9 mouse cellular contexts compared by ENCODE assay signal in genomic region chr19:57724920-57725319, GRCm38 (mm10).
DNase-seq lines count a peak whose midpoint lies in the region; ATAC-seq and TF ChIP-seq lines count a peak whose summit lies in the region.
"Had no signal": no experiment of that assay in that cellular context is flagged by ENCODE, and none has a peak within 500 bp of the region (broad histone marks: within the 10 kb centered on the region; RNA-seq: fewer than 3 reads in every experiment).

No protein-coding gene starts in this region.

- no peak for TF ChIP-seq POLR2A in brain, embryonic 14.5 days (IDR thresholded peaks at IDR 0.05; ENCODE audit: borderline replicate concordance, extremely low read depth, insufficient read depth, insufficient read length, poor library complexity, severe bottlenecking)

- no peaks in the 10 kb centered on the region for H3K27me3 ChIP-seq in intestine, embryonic 14.5 days (replicated peaks; ENCODE audit: control insufficient read depth, insufficient read depth, low read length)
- H3K27me3 ChIP-seq in intestine, embryonic 15.5 days (replicated peaks) = no peaks in the 10 kb centered on the region

- peak; percentile 55 for DNase-seq in intestine, embryonic 14.5 days (ENCODE audit: low spot score)
- DNase-seq in ES-CJ7 (ENCODE audit: low read depth, low spot score) = peak; percentile 73
- DNase-seq in brain, embryonic 14.5 days (ENCODE audit: low read depth) = no peak
- DNase-seq in kidney, adult 9 months = peak; percentile 66
- peak; percentile 31 to 77 for DNase-seq in thymus, postnatal 10 days (ENCODE audit: low spot score in 2 of 2)
- no peak for DNase-seq in yolk sac, embryonic 10.5 days (ENCODE audit: low spot score)

- 88% methylated on average over 6 of the region's 6 CpGs for WGBS in intestine, embryonic 14.5 days
- 84% methylated on average over 6 of the region's 6 CpGs for WGBS in intestine, embryonic 15.5 days

- H3K4me1 ChIP-seq in intestine, embryonic 14.5 days (replicated peaks; ENCODE audit: control insufficient read depth, insufficient read depth, low read length) = no peaks in the 10 kb centered on the region
- no peaks in the 10 kb centered on the region for H3K4me1 ChIP-seq in intestine, embryonic 15.5 days (replicated peaks)

- H3K4me3 ChIP-seq in intestine, embryonic 14.5 days (ENCODE audit: low read depth, low read length) = no peak overlapping the region
- H3K4me3 ChIP-seq in intestine, embryonic 15.5 days (replicated peaks) = no peak overlapping the region

- peaks cover 6% of the 10 kb centered on the region; the same call in 1 of the 2 replicates for H3K36me3 ChIP-seq in intestine, embryonic 14.5 days (ENCODE audit: control insufficient read depth, insufficient read depth, low read length)
- no peaks in the 10 kb centered on the region for H3K36me3 ChIP-seq in intestine, embryonic 15.5 days

- no peak overlapping the region for H3K9ac ChIP-seq in intestine, embryonic 14.5 days (ENCODE audit: low read length)
- H3K9ac ChIP-seq in intestine, embryonic 15.5 days = no peak overlapping the region

- H3K4me2 ChIP-seq in intestine, embryonic 14.5 days (ENCODE audit: low read length) = no peak overlapping the region
- no peak overlapping the region for H3K4me2 ChIP-seq in intestine, embryonic 15.5 days (replicated peaks)

- no peak for ATAC-seq in intestine, embryonic 14.5 days (replicated peaks; ENCODE audit: low FRiP score, low TSS enrichment, low read depth)
- ATAC-seq in intestine, embryonic 15.5 days = no peak
- ATAC-seq in megakaryocyte-erythroid progenitor cell, adult 5-6 weeks (replicated peaks; ENCODE audit: low FRiP score, low TSS enrichment, poor library complexity, severe bottlenecking) = peak; percentile 98

- peak; percentile 38; the same call in 1 of the 2 replicates for TF ChIP-seq CTCF in brain, embryonic 14.5 days (IDR thresholded peaks at IDR 0.05; ENCODE audit: borderline replicate concordance, extremely low read depth, insufficient read depth, insufficient read length)

- no peak overlapping the region for H3K27ac ChIP-seq in intestine, embryonic 14.5 days (ENCODE audit: low read depth)
- H3K27ac ChIP-seq in intestine, embryonic 15.5 days = no peak overlapping the region
- H3K27ac ChIP-seq: macrophage had no signal

- H3K9me3 ChIP-seq in intestine, embryonic 14.5 days (ENCODE audit: control insufficient read depth, low read length) = no peaks in the 10 kb centered on the region
- no peaks in the 10 kb centered on the region for H3K9me3 ChIP-seq in intestine, embryonic 15.5 days

Comparison
In these comparisons a context has a peak if more than half of its experiments do, and no peak if none do; other contexts are left out.
1. DNase-seq: peak in intestine, embryonic 14.5 days (single experiment), ES-CJ7 (single experiment), kidney, adult 9 months (single experiment) and thymus, postnatal 10 days (2 of 2); none in brain, embryonic 14.5 days (single experiment) and yolk sac, embryonic 10.5 days (single experiment).